Mouse (Mus musculus): ENCODE results near the gene Kcnab2. TPM values are rescaled to one million over a fixed set of nuclear protein-coding genes. Genes with fewer than 3 reads are reported as not detected.

Gene Kcnab2
- polyA plus RNA-seq, 1 experiment from 2014 or later, result 9.2 TPM

GRCm38 (mm10) chr4:152382528-152383252 lies 95.0 kb downstream of the Kcnab2 start:
- no peaks in the 10 kb centered on the region for H3K9me3 ChIP-seq
- no peak overlapping the region for H3K27ac ChIP-seq
- no peaks in the 10 kb centered on the region for H3K36me3 ChIP-seq
- 86% methylated on average over 17 of the region's 17 CpGs for WGBS
- H3K4me3 ChIP-seq, result no peak overlapping the region
- no peaks in the 10 kb centered on the region for H3K4me1 ChIP-seq
- H3K4me2 ChIP-seq, result no peak overlapping the region
- peak overlapping the region; percentile 40; the same call in 1 of the 2 replicates for H3K9ac ChIP-seq
- ATAC-seq (ENCODE audit: insufficient number of reproducible peaks, insufficient read depth, low FRiP score, low TSS enrichment, low read depth), result no peak
- no peaks in the 10 kb centered on the region for H3K27me3 ChIP-seq

DNA sequence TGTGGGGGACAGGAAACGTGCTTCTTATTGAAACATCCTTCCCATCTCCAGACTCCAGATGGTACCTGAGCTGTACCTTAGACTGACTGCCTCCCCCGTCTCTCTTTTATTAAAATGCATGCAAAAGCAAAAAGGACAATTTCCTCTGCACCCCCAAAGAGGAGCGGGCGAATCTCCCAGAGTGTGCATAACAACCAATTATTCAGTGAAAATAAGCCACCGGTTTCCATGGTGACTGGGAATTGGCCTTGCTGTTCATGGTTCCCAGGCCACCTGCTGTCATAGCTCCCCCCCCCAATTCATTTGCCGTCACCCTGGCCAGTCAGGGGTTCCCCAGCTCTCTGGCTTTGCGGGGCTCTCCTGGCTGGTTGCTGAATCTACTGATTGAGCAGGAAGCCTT lies 112.4 kb downstream of the Kcnab2 start:
- no peaks in the 10 kb centered on the region for H3K36me3 ChIP-seq
- H3K9me3 ChIP-seq, result no peaks in the 10 kb centered on the region
- no peak overlapping the region for H3K4me2 ChIP-seq
- no peak for ATAC-seq (ENCODE audit: insufficient number of reproducible peaks, insufficient read depth, low FRiP score, low TSS enrichment, low read depth)
- H3K4me3 ChIP-seq, result no peak overlapping the region
- no peak overlapping the region for H3K9ac ChIP-seq
- peaks cover 16% of the 10 kb centered on the region for H3K27me3 ChIP-seq
- WGBS, result 64% methylated on average over 7 of the region's 7 CpGs
- H3K27ac ChIP-seq, result no peak overlapping the region
- peaks cover 10% of the 10 kb centered on the region for H3K4me1 ChIP-seq

GRCm38 (mm10) chr4:152362180-152362579 lies 115.5 kb downstream of the Kcnab2 start:
- no peak overlapping the region for H3K4me2 ChIP-seq
- H3K27ac ChIP-seq, result no peak overlapping the region
- no peak overlapping the region for H3K4me3 ChIP-seq
- peaks cover 10% of the 10 kb centered on the region for H3K4me1 ChIP-seq
- H3K9ac ChIP-seq, result no peak overlapping the region
- peaks cover 39% of the 10 kb centered on the region for H3K27me3 ChIP-seq
- no peaks in the 10 kb centered on the region for H3K36me3 ChIP-seq
- no peaks in the 10 kb centered on the region for H3K9me3 ChIP-seq
- 66% methylated on average over 9 of the region's 9 CpGs for WGBS
- ATAC-seq (ENCODE audit: insufficient number of reproducible peaks, insufficient read depth, low FRiP score, low TSS enrichment, low read depth), result no peak

GRCm38 (mm10) chr4:152360855-152361254 lies 116.8 kb downstream of the Kcnab2 start:
- peak; percentile 68; the same call in 1 of the 2 replicates for ATAC-seq (ENCODE audit: insufficient number of reproducible peaks, insufficient read depth, low FRiP score, low TSS enrichment, low read depth)
- H3K27ac ChIP-seq, result no peak overlapping the region
- H3K9me3 ChIP-seq, result no peaks in the 10 kb centered on the region
- no peak overlapping the region for H3K9ac ChIP-seq
- H3K4me2 ChIP-seq, result peak overlapping the region; percentile 50
- H3K4me3 ChIP-seq, result peak overlapping the region; percentile 18
- peaks cover 10% of the 10 kb centered on the region for H3K4me1 ChIP-seq
- no peaks in the 10 kb centered on the region for H3K36me3 ChIP-seq
- 1% methylated on average over 24 of the region's 24 CpGs for WGBS
- H3K27me3 ChIP-seq, result peaks cover 39% of the 10 kb centered on the region

- Histone ChIP-seq H3K9me3 (no peaks in the 10 kb centered on the region), H3K4me2 (no peak overlapping the region), H3K4me1 (peaks cover 10% of the 10 kb centered on the region), H3K27ac (no peak overlapping the region), H3K27me3 (peaks cover 39% of the 10 kb centered on the region), H3K36me3 (no peaks in the 10 kb centered on the region), H3K4me3 (no peak overlapping the region), H3K9ac (no peak overlapping the region)
- ATAC-seq (ENCODE audit: insufficient number of reproducible peaks, insufficient read depth, low FRiP score, low TSS enrichment, low read depth), result no peak
- 11% methylated on average over 11 of the region's 11 CpGs for WGBS
These were observed 118.0 kb downstream of the Kcnab2 start for GRCm38 (mm10) chr4:152359700-152360099.

DNA sequence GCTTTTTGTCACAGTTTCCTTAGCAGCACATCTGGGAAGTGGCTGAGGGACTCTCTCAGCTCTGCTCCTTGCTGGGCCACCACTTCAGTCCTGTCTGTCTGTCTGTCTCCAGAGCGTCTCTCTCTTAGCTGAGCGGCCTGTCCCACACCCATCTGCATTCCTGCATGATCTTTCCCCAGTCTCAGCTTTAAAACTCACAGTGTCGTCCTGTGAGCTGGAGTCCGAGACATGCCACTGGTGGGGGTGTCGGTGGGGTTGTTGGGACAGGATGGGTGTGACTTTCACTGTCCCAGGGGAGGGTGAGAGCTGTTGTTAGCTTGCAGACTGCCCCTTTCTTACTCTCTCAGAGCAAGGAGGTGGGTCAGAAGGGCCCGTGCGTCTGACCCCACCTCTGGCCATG lies 122.0 kb downstream of the Kcnab2 start:
- no peak overlapping the region for H3K27ac ChIP-seq
- peaks cover 52% of the 10 kb centered on the region for H3K27me3 ChIP-seq
- H3K9ac ChIP-seq, result no peak overlapping the region
- ATAC-seq (ENCODE audit: insufficient number of reproducible peaks, insufficient read depth, low FRiP score, low TSS enrichment, low read depth), result no peak
- WGBS, result 72% methylated on average over 7 of the region's 7 CpGs
- H3K4me1 ChIP-seq, result peaks cover 6% of the 10 kb centered on the region
- H3K9me3 ChIP-seq, result no peaks in the 10 kb centered on the region
- no peak overlapping the region for H3K4me3 ChIP-seq
- no peaks in the 10 kb centered on the region for H3K36me3 ChIP-seq
- H3K4me2 ChIP-seq, result no peak overlapping the region

DNA sequence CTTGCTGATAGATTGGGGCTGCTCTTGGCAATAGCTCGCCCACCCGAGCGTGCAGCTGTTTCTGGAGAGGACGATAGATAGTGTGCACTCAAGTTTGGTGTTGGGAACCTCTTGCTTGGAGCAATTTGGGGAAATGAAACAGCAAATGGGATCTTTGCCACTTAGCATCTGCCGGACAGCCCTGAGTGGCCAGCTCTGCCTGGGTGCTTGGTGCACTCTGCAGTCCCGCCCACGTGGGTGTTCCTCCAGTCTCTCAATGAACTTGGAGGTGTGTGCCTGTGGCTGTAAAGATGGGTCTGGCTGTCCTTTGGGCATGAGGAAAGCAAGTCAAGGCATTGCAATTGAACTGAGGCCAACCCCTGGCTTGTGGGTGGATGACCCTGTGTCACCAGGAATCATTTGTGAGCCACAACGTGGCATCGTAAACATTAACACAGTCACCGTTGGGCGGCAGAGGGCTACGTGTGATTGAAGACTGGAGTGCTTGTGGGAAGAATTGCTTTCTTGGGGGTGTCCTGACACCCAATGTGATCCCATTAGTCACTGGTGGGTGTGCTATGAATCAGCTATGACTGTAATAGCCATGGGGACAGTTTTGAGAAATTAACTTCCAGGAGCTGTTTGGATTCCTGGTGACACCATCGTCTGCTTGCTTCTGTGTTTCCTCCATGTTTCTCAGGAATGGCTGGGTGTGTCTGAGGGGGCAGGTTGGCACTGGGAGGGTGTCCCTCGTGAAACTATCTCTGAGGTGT lies 123.6 kb downstream of the Kcnab2 start:
- ATAC-seq (ENCODE audit: insufficient number of reproducible peaks, insufficient read depth, low FRiP score, low TSS enrichment, low read depth), result no peak
- Histone ChIP-seq H3K4me2 (no peak overlapping the region), H3K27me3 (peaks cover 49% of the 10 kb centered on the region), H3K27ac (no peak overlapping the region), H3K36me3 (no peaks in the 10 kb centered on the region), H3K4me3 (no peak overlapping the region), H3K9ac (no peak overlapping the region), H3K9me3 (no peaks in the 10 kb centered on the region), H3K4me1 (peaks cover 7% of the 10 kb centered on the region)
- 84% methylated on average over 14 of the region's 14 CpGs for WGBS

DNA sequence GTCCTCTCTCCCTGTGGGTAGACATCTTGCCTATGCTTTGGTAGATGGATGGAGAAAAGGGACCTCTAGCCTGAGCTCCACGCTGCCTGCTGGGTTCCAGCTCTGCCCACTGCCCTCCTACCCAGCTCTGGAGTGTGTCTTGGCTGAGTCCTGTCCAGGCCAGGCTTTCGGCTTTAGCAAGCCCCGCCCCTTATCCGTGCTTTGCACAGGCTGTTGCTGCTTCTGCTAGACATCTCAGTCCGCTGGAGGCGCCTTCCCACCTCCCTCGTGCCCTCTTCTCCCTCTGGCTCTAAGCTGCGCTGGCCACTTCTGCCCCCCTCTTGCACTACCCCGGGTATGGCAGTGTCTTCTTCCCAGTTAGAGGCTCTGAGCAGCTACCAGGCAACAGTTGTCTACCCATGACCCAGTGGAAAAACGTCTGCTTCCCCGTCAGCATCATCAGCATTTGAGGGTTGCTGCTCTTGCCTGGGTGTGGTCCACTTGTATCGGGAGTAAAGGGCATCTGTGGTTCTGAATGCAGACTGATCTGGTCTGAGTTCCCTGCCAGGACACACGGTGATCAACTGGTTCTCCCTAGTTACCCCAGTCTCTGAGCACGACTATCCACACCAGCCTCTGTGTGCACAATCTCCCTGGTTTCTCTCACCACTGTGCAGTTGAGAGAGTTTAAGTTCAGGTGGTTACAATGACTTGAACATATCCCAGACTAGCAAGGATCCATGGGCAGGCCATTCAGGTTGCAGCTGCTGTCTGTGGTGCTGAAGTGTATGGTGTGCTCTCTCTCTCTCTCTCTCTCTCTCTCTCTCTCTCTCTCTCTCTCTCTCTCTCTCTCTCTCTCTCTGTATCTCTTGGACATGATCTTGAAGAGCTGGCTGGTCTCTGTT lies 126.0 kb downstream of the Kcnab2 start:
- Histone ChIP-seq H3K36me3 (no peaks in the 10 kb centered on the region), H3K27me3 (peaks cover 54% of the 10 kb centered on the region)
- ATAC-seq (ENCODE audit: insufficient number of reproducible peaks, insufficient read depth, low FRiP score, low TSS enrichment, low read depth), result no peak

DNA sequence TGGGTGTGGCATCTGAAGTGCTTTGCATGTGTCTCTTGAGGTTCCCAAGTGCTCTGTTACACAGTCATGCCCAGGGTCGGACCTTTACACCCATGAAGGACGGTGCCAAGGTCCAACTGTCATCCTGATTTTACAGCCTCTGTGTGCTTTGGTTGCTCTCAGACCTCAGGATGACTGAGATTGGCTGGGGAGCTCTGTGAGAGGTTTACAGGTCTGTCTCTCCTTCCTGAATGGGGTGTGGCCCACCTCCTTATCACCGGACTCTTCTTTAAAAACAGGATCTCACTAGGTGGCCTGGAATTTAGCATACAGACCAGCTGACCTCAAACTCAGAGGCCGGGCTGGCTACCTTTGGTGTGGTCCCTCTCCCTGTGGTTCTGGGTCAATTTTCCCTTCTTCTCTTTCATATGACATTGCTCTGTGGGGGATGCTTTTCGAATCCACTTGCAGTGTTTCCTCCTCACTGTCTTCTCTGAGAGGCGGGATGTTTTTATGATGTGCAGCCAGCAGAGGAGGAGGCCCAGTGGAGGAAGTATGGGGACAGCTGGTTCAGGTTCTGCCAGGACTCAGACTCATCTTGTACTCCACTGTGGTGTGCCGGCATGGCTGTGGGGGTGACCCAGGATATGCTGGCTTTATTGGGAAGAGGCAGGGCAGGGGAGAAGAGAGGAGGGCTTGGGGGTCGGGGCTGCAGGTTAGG lies 126.8 kb downstream of the Kcnab2 start:
- H3K27me3 ChIP-seq, result peaks cover 58% of the 10 kb centered on the region
- no peak overlapping the region for H3K4me3 ChIP-seq
- H3K27ac ChIP-seq, result no peak overlapping the region
- H3K9ac ChIP-seq, result no peak overlapping the region
- no peak overlapping the region for H3K4me2 ChIP-seq
- no peaks in the 10 kb centered on the region for H3K9me3 ChIP-seq
- WGBS, result 33% methylated on average over 8 of the region's 8 CpGs
- no peaks in the 10 kb centered on the region for H3K36me3 ChIP-seq
- peaks cover 7% of the 10 kb centered on the region for H3K4me1 ChIP-seq
- ATAC-seq (ENCODE audit: insufficient number of reproducible peaks, insufficient read depth, low FRiP score, low TSS enrichment, low read depth), result no peak

More for the DNA sequence above, 126.0 kb downstream of the Kcnab2 start:
- Histone ChIP-seq H3K4me1 (peaks cover 7% of the 10 kb centered on the region), H3K27ac (no peak overlapping the region), H3K4me2 (no peak overlapping the region), H3K4me3 (no peak overlapping the region), H3K9ac (no peak overlapping the region), H3K9me3 (no peaks in the 10 kb centered on the region)
- WGBS, result 17% methylated on average over 14 of the region's 14 CpGs

DNA sequence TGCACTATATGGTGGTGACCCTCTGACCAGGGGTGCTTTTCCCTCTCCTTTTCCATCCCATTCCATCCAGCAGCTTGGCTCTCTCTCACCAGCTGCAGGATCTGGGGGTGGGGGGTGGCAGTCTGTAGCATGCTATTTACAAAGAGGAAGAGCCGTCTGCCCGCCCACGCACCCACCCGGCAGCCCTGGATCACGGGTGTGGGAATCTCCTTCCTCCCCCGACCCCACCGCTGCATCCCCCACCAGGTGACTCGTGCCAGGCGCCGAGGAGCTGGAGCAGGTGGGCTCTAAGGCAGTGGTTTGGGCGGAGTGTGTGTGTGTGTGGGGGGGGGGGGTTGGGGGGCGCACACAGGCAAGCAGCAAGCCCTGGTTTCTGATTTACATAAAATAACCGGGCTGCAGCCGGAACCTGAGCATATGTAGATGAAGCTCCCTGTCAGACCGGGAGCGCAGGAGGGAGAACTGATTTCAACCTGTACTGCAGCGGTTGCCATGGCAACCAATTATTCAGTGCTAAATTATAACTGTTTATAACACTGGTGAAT lies 127.8 kb downstream of the Kcnab2 start:
- no peaks in the 10 kb centered on the region for H3K36me3 ChIP-seq
- H3K4me2 ChIP-seq, result peak overlapping the region; percentile 39
- H3K27me3 ChIP-seq, result peaks cover 61% of the 10 kb centered on the region
- WGBS, result 14% methylated on average over 17 of the region's 17 CpGs
- no peak overlapping the region for H3K4me3 ChIP-seq
- peaks cover 11% of the 10 kb centered on the region for H3K4me1 ChIP-seq
- H3K9ac ChIP-seq, result no peak overlapping the region
- no peaks in the 10 kb centered on the region for H3K9me3 ChIP-seq
- ATAC-seq (ENCODE audit: insufficient number of reproducible peaks, insufficient read depth, low FRiP score, low TSS enrichment, low read depth), result no peak
- H3K27ac ChIP-seq, result no peak overlapping the region

Data from embryonic facial prominence, embryonic 13.5 days (tissue).